Mouse (Mus musculus): ENCODE data around the gene A130010J15Rik.

The A130010J15Rik gene

GRCm38 (mm10) chr1:193156316-193157110 lies 11.3 kb upstream of the A130010J15Rik start:
- in situ Hi-C loops (cut with MboI, MseI), result no loop called here

- in situ Hi-C loops (cut with MboI, MseI), result no loop called here
These were observed 10.7 kb upstream of the A130010J15Rik start for GRCm38 (mm10) chr1:193157111-193157492.

- in situ Hi-C loops (cut with MboI, MseI), result no loop called here
These were observed 8.7 kb upstream of the A130010J15Rik start for GRCm38 (mm10) chr1:193159163-193159562.

- in situ Hi-C loops (cut with MboI, MseI), result no loop called here
These were observed 8.2 kb upstream of the A130010J15Rik start for GRCm38 (mm10) chr1:193159613-193160012.

- in situ Hi-C loops (cut with MboI, MseI), result no loop called here
These were observed 7.4 kb upstream of the A130010J15Rik start for GRCm38 (mm10) chr1:193160317-193161032.

- in situ Hi-C loops (cut with MboI, MseI), result no loop called here
These were observed 1.4 kb downstream of the A130010J15Rik start for GRCm38 (mm10) chr1:193169228-193169627.

GRCm38 (mm10) chr1:193169856-193170255 lies 2.0 kb downstream of the A130010J15Rik start:
- in situ Hi-C loops (cut with MboI, MseI), result no loop called here

- in situ Hi-C loops (cut with MboI, MseI), result no loop called here
These were observed 5.4 kb downstream of the A130010J15Rik start for GRCm38 (mm10) chr1:193172991-193173809.

GRCm38 (mm10) chr1:193173810-193174129 lies 5.9 kb downstream of the A130010J15Rik start:
- in situ Hi-C loops (cut with MboI, MseI), result no loop called here

- in situ Hi-C loops (cut with MboI, MseI), result no loop called here
These were observed 6.4 kb downstream of the A130010J15Rik start for GRCm38 (mm10) chr1:193174143-193174733.

GRCm38 (mm10) chr1:193181104-193181503 lies 13.3 kb downstream of the A130010J15Rik start:
- in situ Hi-C loops (cut with MboI, MseI), result no loop called here

- in situ Hi-C loops (cut with MboI, MseI), result no loop called here
These were observed 20.4 kb downstream of the A130010J15Rik start for GRCm38 (mm10) chr1:193188257-193188656.

- in situ Hi-C loops (cut with MboI, MseI), result no loop called here
These were observed 21.3 kb downstream of the A130010J15Rik start for GRCm38 (mm10) chr1:193189151-193189621.

GRCm38 (mm10) chr1:193189771-193190170 lies 21.9 kb downstream of the A130010J15Rik start:
- in situ Hi-C loops (cut with MboI, MseI), result no loop called here

GRCm38 (mm10) chr1:193191675-193192283 lies 23.9 kb downstream of the A130010J15Rik start:
- in situ Hi-C loops (cut with MboI, MseI), result no loop called here

- in situ Hi-C loops (cut with MboI, MseI), result loop anchor here (5.0 kb wide), 1 partner anchor 57 kb away; no protein-coding TSS in a partner anchor
These were observed 26.7 kb downstream of the A130010J15Rik start for GRCm38 (mm10) chr1:193194416-193195140.

GRCm38 (mm10) chr1:193195169-193195810 lies 27.4 kb downstream of the A130010J15Rik start:
- in situ Hi-C loops (cut with MboI, MseI), result loop anchor here (5.0 kb wide), 1 partner anchor 58 kb away; no protein-coding TSS in a partner anchor

GRCm38 (mm10) chr1:193197494-193198205 lies 29.8 kb downstream of the A130010J15Rik start:
- in situ Hi-C loops (cut with MboI, MseI), result loop anchor here (5.0 kb wide), 1 partner anchor 60 kb away; no protein-coding TSS in a partner anchor

- in situ Hi-C loops (cut with MboI, MseI), result loop anchor here (5.0 kb wide), 1 partner anchor 61 kb away; no protein-coding TSS in a partner anchor
These were observed 30.5 kb downstream of the A130010J15Rik start for GRCm38 (mm10) chr1:193198312-193198711.

Data from regulatory T cell (primary cell).